Mouse (Mus musculus) liver, embryonic 12.5 days (tissue): ENCODE data around the gene Wdr86. TPM values are rescaled to one million over a fixed set of nuclear protein-coding genes. Genes with fewer than 3 reads are reported as not detected.
A peak's percentile ranks its signal among the peaks of the same experiment; 100 is the strongest.

Source experiments
- ATAC-seq: fragments of 200-750 bp; cut with Nextera tagmentation; 2 replicates; pipeline ENCODE4 v1.8.0; 2017; ENCODE audit warnings: moderate number of reproducible peaks, mild to moderate bottlenecking, moderate library complexity
- H3K27ac ChIP-seq: fragments of 300-500 bp; sonication (generic); 2 replicates; pipeline ENCODE4 v1.5.1; 2016; ENCODE audit warnings: mild to moderate bottlenecking
- H3K27me3 ChIP-seq: fragments of 300-500 bp; sonication (generic); replicated peaks from 2 replicates; pipeline ENCODE4 v1.6.1; 2016; ENCODE audit warnings: mild to moderate bottlenecking, moderate library complexity
- H3K36me3 ChIP-seq: fragments of 300-500 bp; sonication (generic); 2 replicates; pipeline ENCODE4 v1.6.1; 2016; ENCODE audit warnings: mild to moderate bottlenecking, moderate library complexity
- H3K4me1 ChIP-seq: fragments of 300-500 bp; sonication (generic); 2 replicates; pipeline ENCODE4 v1.6.1; 2016
- H3K4me2 ChIP-seq: fragments of 300-500 bp; sonication (generic); 2 replicates; pipeline ENCODE4 v1.6.1; 2016; ENCODE audit warnings: mild to moderate bottlenecking, moderate library complexity
- H3K4me3 ChIP-seq: fragments of 300-500 bp; sonication (generic); 2 replicates; pipeline ENCODE4 v1.5.1; 2016; ENCODE audit warnings: mild to moderate bottlenecking, moderate library complexity
- H3K9ac ChIP-seq: fragments of 300-500 bp; sonication (generic); 2 replicates; pipeline ENCODE4 v1.6.1; 2016; ENCODE audit warnings: mild to moderate bottlenecking, moderate library complexity
- H3K9me3 ChIP-seq: fragments of 300-500 bp; sonication (generic); replicated peaks from 2 replicates; pipeline ENCODE4 v1.6.1; 2016; ENCODE audit warnings: mild to moderate bottlenecking, moderate library complexity
- WGBS: fragments of 180-500 bp; shearing (Covaris S2); methylation state at CpG from one replicate; pipeline ENCODE4 v1.1.7; 2016; ENCODE audit not compliant: insufficient replicate concordance; 5-methylcytosine and 5-hydroxymethylcytosine counted together
- polyA plus RNA-seq: library from polyadenylated mRNA; unstranded; fragments of >200 nt; fragmentation: Nextera tagmentation; extraction: Ambion mirVana; gene quantifications from 2 replicates; pipeline ENCODE4 v1.2.1, GENCODE M21; 2016

Wdr86 gene
- polyA plus RNA-seq, 1 experiment from 2014 or later, result 3.5 TPM

DNA sequence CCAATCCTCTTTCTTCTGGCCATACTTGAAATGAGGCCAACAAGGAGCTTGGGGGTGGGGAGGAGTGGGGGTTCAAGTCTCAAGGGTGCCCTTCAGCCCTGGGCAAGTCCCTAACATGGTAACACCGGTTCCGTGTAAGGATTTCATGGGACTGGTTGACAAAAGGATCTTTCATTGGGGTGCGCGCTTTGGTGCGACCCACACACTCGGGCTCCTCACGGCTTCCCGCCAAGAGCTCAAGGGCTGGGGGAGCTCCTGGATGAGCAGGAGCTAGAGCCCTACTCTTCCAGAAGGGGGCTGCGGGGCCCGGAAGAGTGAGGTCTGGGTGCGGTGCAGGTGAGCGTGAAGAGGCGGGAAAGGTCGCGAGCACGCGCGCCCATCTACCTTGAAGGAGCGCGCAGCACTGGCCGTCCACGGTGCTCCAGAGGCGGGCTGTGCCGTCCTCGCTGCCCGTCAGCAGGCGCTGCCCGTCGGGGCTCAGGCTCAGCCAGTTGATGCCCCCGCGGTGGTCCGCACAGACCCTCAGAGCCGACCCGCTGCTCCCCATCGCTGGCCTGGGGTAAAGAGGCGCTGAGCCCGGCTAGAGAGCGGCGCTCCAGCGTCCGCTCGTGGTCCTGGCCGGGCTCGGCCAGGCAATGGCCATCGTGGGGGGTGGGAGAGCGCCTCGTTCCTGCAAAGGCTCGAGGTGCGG, 585 bp downstream of the Wdr86 start:
- Histone ChIP-seq H3K4me3 (peak overlapping the region; percentile 50), H3K9ac (peak overlapping the region; percentile 42; the same call in 1 of the 2 replicates), H3K27me3 (peaks cover 56% of the 10 kb centered on the region), H3K4me1 (peaks cover 43% of the 10 kb centered on the region), H3K36me3 (no peaks in the 10 kb centered on the region), H3K27ac (no peak overlapping the region), H3K4me2 (peak overlapping the region; percentile 64), H3K9me3 (no peaks in the 10 kb centered on the region)
- no peak for ATAC-seq
- WGBS, result 4% methylated on average over 46 of the region's 49 CpGs

DNA sequence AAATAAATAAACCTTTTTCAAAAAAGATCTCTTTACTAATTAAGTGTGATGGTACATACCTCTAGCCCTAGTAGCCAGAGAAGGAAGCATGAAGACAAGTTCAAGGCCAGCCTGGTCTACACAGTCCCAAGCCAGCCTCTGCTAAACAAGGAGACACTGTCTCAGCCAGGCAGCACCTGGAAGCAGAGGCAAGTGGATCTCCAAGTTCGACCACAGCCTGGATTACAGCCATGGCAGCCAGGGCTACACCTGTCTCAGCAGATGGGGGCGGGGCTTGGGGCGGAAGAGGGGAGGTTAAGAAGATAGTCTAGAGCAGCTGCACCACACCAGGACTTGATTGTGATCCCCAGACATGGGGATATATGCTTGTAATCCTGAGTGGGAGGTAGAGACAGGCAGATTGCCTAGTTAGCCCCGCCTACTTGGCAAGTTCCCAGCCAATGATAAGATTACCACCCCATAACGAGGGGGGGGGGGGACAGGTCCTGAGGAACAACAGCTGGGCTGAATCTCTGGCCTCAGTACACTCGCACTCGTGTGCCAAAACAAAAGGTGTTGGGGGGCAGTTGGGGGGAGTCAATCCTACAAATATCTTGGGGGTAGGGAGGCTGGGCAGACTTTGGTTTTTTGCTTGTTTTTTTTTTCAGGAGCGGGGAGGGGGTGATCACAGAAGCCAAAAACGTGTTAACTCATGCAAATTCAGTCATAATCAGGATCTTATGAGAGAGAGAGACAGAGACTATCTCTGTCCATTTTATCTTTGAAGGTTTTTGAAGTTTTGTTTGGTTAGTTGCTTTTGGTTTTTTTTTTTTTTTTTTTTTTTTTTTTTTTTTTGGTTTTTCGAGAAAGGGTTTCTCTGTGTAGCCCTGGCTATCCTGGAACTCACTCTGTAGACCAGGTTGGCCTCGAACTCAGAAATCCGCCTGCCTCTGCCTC, 3.4 kb downstream of the Wdr86 start:
- ATAC-seq, result peak; percentile 59
- no peak overlapping the region for H3K4me2 ChIP-seq
- H3K36me3 ChIP-seq, result no peaks in the 10 kb centered on the region
- no peak overlapping the region for H3K9ac ChIP-seq
- H3K4me3 ChIP-seq, result no peak overlapping the region
- peaks cover 26% of the 10 kb centered on the region for H3K4me1 ChIP-seq
- no peaks in the 10 kb centered on the region for H3K9me3 ChIP-seq
- H3K27me3 ChIP-seq, result peaks cover 45% of the 10 kb centered on the region
- 52% methylated on average over 12 of the region's 12 CpGs for WGBS
- no peak overlapping the region for H3K27ac ChIP-seq

DNA sequence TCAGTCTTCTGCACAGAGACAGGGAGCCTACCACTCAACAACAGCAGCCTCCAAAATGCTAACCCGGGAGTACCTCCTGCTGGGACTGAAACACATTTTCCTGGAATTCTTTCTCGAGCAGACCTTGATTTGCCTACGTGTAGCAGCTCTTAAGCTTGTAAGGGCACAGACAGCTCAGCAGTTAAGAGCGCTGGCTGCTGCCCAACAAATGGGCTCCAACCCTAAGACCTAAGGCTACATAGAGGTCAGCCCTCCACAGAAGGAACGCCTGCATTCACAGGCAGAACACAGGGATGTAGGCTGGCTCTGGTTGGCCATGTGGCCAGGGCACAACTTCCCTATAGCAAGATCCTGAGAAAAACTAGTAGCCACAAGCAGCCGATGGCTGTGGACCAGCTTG, 4.6 kb downstream of the Wdr86 start:
- Histone ChIP-seq H3K4me3 (no peak overlapping the region), H3K27ac (no peak overlapping the region), H3K4me1 (peaks cover 22% of the 10 kb centered on the region), H3K9me3 (no peaks in the 10 kb centered on the region), H3K9ac (no peak overlapping the region), H3K36me3 (no peaks in the 10 kb centered on the region), H3K27me3 (peaks cover 32% of the 10 kb centered on the region), H3K4me2 (no peak overlapping the region)
- ATAC-seq, result no peak
- 58% methylated on average over 6 of the region's 6 CpGs for WGBS

DNA sequence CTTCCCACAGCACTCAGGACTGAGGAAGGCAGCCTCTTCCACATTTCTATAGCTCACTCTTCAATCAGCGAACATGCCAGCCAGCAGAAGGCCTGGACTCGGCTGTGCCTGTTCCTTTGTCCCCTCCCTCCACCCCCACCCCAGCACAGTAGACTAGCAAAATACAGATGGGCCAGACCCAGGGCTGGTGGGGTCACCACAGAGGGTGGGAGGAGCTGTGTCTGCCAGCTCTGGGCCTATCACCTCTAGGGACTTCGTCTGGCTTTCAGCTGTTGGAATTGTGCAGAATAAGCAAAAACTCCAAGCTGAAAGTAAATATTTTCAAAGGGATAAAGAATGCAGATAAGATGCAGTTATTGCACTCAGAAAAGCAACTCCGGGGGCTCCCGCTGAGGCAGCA, 5.7 kb downstream of the Wdr86 start:
- no peak for ATAC-seq

DNA sequence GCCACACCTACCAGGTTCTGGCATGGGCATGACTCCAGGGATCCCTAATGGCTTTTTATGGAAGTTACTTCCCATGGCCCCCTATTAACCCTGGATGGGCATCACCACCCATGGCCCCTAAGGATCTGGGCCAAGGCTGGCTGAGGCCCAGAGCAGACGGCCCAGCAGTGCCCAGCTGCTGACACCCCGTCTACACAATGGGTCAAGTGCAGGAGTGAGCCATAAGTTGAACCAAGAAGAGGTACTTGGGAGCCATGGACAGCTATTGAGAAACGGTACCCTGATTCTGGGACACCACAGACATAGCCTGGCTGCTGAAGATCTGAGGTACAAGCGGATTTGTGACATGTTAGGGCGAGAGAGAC, 6.3 kb downstream of the Wdr86 start:
- H3K9ac ChIP-seq, result no peak overlapping the region
- 64% methylated on average over 5 of the region's 5 CpGs for WGBS
- ATAC-seq, result no peak
- no peak overlapping the region for H3K4me2 ChIP-seq
- peaks cover 9% of the 10 kb centered on the region for H3K4me1 ChIP-seq
- 0 out of 2 replicates have a peak overlapping the region, but pooled peaks have one; percentile 14 for H3K27ac ChIP-seq
- no peak overlapping the region for H3K4me3 ChIP-seq
- no peaks in the 10 kb centered on the region for H3K9me3 ChIP-seq
- no peaks in the 10 kb centered on the region for H3K36me3 ChIP-seq
- H3K27me3 ChIP-seq, result peaks cover 16% of the 10 kb centered on the region

More for the DNA sequence above, 5.7 kb downstream of the Wdr86 start:
- no peaks in the 10 kb centered on the region for H3K36me3 ChIP-seq
- no peak overlapping the region for H3K4me2 ChIP-seq
- H3K27me3 ChIP-seq, result peaks cover 22% of the 10 kb centered on the region
- H3K9me3 ChIP-seq, result no peaks in the 10 kb centered on the region
- no peak overlapping the region for H3K9ac ChIP-seq
- no peak overlapping the region for H3K4me3 ChIP-seq
- H3K27ac ChIP-seq, result no peak overlapping the region
- H3K4me1 ChIP-seq, result peaks cover 14% of the 10 kb centered on the region
- 57% methylated on average over 5 of the region's 5 CpGs for WGBS

DNA sequence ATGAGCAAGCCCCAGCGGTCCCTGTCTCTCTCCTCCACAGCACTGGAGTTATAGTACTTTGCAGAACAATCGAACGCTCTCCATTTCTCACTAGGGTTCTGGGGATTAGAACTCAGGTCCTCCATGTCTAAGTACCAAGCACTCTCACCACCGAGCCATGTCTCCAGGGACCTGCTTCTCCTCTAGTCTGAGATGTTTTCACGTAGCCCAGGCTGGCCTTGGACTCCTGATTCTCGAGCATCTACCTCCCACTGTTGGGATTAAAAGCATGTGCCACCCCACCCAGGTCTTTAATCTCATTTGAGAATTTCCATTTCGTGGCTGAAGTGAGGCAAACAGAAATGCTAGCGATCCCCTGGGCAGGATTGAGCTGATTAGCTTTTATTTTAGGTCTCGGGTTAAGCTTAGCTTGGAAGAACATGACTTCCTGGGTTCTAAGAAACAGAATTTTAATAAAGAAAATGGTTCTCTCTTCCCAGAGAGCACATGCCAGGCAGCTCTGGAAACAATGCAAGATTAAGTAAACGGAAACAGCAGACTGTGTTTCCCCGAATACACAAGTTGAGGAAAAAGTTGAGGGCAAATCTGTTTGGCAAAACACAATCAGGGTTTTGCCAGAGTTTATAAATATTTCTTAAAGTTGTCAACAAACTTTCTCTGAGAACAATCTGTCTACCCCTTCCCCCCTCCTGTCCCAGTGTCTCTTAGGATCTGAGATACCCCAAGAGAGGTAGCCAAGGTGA, 6.8 kb downstream of the Wdr86 start:
- Histone ChIP-seq H3K36me3 (no peaks in the 10 kb centered on the region), H3K4me1 (peaks cover 9% of the 10 kb centered on the region), H3K9ac (no peak overlapping the region), H3K27ac (no peak overlapping the region), H3K27me3 (peaks cover 10% of the 10 kb centered on the region), H3K9me3 (no peaks in the 10 kb centered on the region), H3K4me2 (no peak overlapping the region), H3K4me3 (no peak overlapping the region)
- 60% methylated on average over 11 of the region's 11 CpGs for whole genome bisulfite sequencing
- no peak for ATAC-seq

DNA sequence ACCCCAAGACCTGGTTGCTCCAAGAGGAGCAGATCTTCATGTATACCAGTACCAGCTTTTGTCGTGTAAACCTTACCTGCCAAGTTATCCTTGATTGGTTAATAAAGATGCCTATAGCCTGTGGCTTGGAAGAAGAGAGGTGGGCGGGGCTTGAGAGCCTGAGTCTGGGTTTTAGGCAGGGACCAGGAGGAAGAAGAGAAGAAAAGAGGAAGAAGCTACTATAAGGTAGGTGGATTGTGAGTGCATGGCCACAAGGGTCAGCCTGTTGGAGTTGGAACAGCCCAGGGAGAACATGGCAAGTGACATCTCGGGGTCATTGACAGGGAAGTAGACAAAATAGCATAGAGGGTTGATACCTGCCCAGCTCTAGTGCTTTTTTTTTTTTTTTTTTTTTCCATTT, 10.7 kb downstream of the Wdr86 start:
- 53% methylated on average over 3 of the region's 3 CpGs for WGBS
- Histone ChIP-seq H3K4me2 (no peak overlapping the region), H3K27me3 (no peaks in the 10 kb centered on the region; the same call in 1 of the 2 replicates), H3K36me3 (no peaks in the 10 kb centered on the region), H3K4me1 (peaks cover 13% of the 10 kb centered on the region), H3K27ac (no peak overlapping the region), H3K9me3 (no peaks in the 10 kb centered on the region), H3K4me3 (no peak overlapping the region), H3K9ac (no peak overlapping the region)
- no peak for ATAC-seq

DNA sequence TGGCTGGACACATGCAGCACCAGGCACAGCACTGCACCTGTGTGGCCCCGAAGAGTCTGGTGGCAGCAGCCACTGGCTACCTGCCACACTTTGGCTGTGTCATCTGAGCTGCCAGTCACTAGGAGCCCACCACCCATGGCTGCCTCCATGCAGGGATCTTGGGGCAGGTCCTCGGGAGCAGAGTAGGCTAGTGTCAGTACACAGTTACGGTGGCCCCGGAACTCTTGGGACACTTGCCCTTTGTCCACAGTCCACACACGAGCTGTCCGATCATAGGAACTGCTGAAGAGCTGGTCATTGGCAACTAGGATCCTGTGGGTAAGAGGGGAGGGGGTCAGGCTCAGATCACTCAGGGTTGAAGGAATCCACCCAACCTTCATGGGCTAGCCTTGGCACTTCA, 12.5 kb downstream of the Wdr86 start:
- Histone ChIP-seq H3K27me3 (no peaks in the 10 kb centered on the region; the same call in 1 of the 2 replicates), H3K9ac (no peak overlapping the region), H3K4me1 (peaks cover 9% of the 10 kb centered on the region), H3K27ac (no peak overlapping the region), H3K9me3 (no peaks in the 10 kb centered on the region), H3K4me2 (no peak overlapping the region), H3K4me3 (no peak overlapping the region), H3K36me3 (no peaks in the 10 kb centered on the region)
- 71% methylated on average over 6 of the region's 6 CpGs for WGBS
- ATAC-seq, result no peak

DNA sequence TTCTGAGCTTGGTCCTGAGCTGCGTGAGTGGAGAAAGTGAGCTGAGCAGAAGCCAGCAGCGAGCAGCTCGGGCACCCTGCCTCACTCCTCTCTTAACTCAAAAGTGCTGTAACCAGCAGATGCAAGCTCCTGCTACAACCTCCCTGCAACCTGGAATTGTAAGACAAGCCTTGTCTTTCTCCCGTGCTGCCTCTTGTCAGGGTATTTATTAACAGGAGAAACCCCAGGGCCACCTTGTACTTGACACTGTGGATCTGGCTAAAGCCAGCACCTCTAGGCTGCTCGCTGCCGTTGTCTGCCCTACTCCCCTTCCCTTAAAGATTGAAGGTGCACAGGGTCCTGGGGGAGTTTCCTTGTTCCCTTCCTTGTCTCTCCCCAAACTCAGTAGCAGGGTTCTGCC, 16.5 kb downstream of the Wdr86 start:
- Histone ChIP-seq H3K27me3 (no peaks in the 10 kb centered on the region), H3K4me2 (no peak overlapping the region), H3K27ac (no peak overlapping the region), H3K4me3 (no peak overlapping the region), H3K4me1 (peaks cover 25% of the 10 kb centered on the region), H3K9ac (no peak overlapping the region), H3K36me3 (peaks cover 40% of the 10 kb centered on the region), H3K9me3 (no peaks in the 10 kb centered on the region; the same call in 1 of the 2 replicates)
- 64% methylated on average over 6 of the region's 6 CpGs for WGBS
- ATAC-seq, result no peak

DNA sequence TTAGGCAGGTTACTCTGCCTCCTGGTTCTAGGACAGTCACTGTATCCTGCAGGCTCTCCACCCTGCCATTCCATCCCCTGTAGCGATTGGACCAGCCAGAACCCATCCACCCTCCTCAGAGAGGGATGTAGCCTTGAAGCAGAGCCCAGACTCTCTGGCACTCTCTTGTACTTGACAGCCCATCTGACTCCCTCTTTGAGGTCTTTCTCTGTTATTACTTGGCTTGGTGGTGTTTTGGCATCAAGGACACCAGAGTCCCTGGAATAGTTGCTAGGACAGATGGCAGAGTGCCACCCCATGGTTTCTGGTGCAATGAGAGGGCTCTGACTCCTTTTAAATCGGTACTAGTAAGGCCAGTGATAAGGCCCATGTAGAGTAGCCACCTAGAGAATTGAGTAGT, 17.3 kb downstream of the Wdr86 start:
- no peak overlapping the region for H3K4me2 ChIP-seq
- H3K9ac ChIP-seq, result no peak overlapping the region
- no peak for ATAC-seq
- H3K27me3 ChIP-seq, result no peaks in the 10 kb centered on the region
- no peaks in the 10 kb centered on the region; the same call in 1 of the 2 replicates for H3K9me3 ChIP-seq
- H3K27ac ChIP-seq, result no peak overlapping the region
- peaks cover 48% of the 10 kb centered on the region for H3K36me3 ChIP-seq
- 64% methylated on average over 2 of the region's 2 CpGs for WGBS
- peaks cover 25% of the 10 kb centered on the region for H3K4me1 ChIP-seq
- H3K4me3 ChIP-seq, result no peak overlapping the region

DNA sequence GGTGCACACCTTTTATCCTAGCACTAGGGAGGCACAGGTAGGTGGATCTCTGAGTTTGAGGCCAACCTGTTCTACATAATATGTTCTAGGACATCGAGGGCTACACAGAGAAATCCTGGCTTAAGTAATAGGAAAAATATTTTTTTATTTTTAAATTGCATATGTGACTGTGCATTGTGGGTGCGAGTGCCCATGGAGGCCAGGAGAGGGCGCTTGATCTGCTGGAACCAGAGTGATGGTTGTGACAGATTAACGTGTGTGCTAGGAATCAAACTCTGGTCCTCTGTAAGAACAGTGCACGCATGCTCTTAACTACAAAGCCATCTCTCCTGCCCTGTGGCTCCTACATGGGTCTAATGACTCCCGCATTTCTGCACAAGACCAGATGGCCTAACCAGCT, 18.9 kb downstream of the Wdr86 start:
- Histone ChIP-seq H3K9ac (no peak overlapping the region), H3K36me3 (peaks cover 63% of the 10 kb centered on the region), H3K27ac (no peak overlapping the region), H3K4me1 (peaks cover 17% of the 10 kb centered on the region), H3K4me3 (no peak overlapping the region), H3K9me3 (no peaks in the 10 kb centered on the region; the same call in 1 of the 2 replicates), H3K27me3 (no peaks in the 10 kb centered on the region), H3K4me2 (no peak overlapping the region)
- ATAC-seq, result no peak
- 83% methylated on average over 6 of the region's 6 CpGs for WGBS
